Mouse (Mus musculus) liver, embryonic 16.5 days (tissue): Measurements from ENCODE around the gene Fam181a. TPM values are rescaled to one million over a fixed set of nuclear protein-coding genes. Genes with fewer than 3 reads are reported as not detected.

Experiments
- ATAC-seq: fragments of 200-750 bp; cut with Nextera tagmentation; 2 replicates; pipeline ENCODE4 v1.8.0; 2017; ENCODE audit warnings: low read depth, mild to moderate bottlenecking, moderate number of reproducible peaks, moderate library complexity
- H3K27ac ChIP-seq: fragments of 300-500 bp; sonication (generic); 2 replicates; pipeline ENCODE4 v1.5.1; 2014; ENCODE audit warnings: mild to moderate bottlenecking, low read length
- H3K27me3 ChIP-seq: fragments of 300-500 bp; sonication (generic); 2 replicates; pipeline ENCODE4 v1.6.1; 2014; ENCODE audit warnings: low read depth, low read length, mixed read lengths; ENCODE audit not compliant: control insufficient read depth, insufficient read depth
- H3K36me3 ChIP-seq: fragments of 300-500 bp; sonication (generic); 2 replicates; pipeline ENCODE4 v1.6.1; 2014; ENCODE audit warnings: mild to moderate bottlenecking; ENCODE audit not compliant: control insufficient read depth, insufficient read depth
- H3K4me1 ChIP-seq: fragments of 300-500 bp; sonication (generic); 2 replicates; pipeline ENCODE4 v1.6.1; 2014; ENCODE audit warnings: low read depth, low read length, mixed read lengths; ENCODE audit not compliant: control insufficient read depth
- H3K4me2 ChIP-seq: fragments of 300-500 bp; sonication (generic); 2 replicates; pipeline ENCODE4 v1.6.1; 2014; ENCODE audit warnings: low read depth, low read length, mixed read lengths
- H3K4me3 ChIP-seq: fragments of 300-500 bp; sonication (generic); 2 replicates; pipeline ENCODE4 v1.5.1; 2014; ENCODE audit warnings: low read depth, mild to moderate bottlenecking, low read length
- H3K9ac ChIP-seq: fragments of 300-500 bp; sonication (generic); 2 replicates; pipeline ENCODE4 v1.6.1; 2014; ENCODE audit warnings: low read depth, low read length
- H3K9me3 ChIP-seq: fragments of 300-500 bp; sonication (generic); replicated peaks from 2 replicates; pipeline ENCODE4 v1.6.1; 2016; ENCODE audit warnings: low read length; ENCODE audit not compliant: control insufficient read depth
- WGBS: fragments of 180-500 bp; shearing (Covaris S2); extraction: QIAGEN DNeasy Blood & Tissue Kit; methylation state at CpG from one replicate; pipeline ENCODE4 v1.1.7; 2014; ENCODE audit not compliant: insufficient replicate concordance; 5-methylcytosine and 5-hydroxymethylcytosine counted together
- polyA plus RNA-seq: library from polyadenylated mRNA; unstranded; fragments of >200 nt; fragmentation: Nextera tagmentation; extraction: Ambion mirVana; gene quantifications from 2 replicates; pipeline ENCODE4 v1.2.1, GENCODE M21; 2015

Gene Fam181a
- polyA plus RNA-seq, 1 experiment from 2014 or later: not detected

GRCm38 (mm10) chr12:103282936-103283335 lies 27.8 kb upstream of the Fam181a start:
- no peak overlapping the region for H3K4me3 ChIP-seq
- no peak for ATAC-seq
- 44% methylated on average over 6 of the region's 6 CpGs for WGBS
- no peaks in the 10 kb centered on the region for H3K9me3 ChIP-seq
- H3K4me1 ChIP-seq: no peaks in the 10 kb centered on the region
- H3K27ac ChIP-seq: no peak overlapping the region
- no peaks in the 10 kb centered on the region for H3K27me3 ChIP-seq
- no peaks in the 10 kb centered on the region for H3K36me3 ChIP-seq
- H3K9ac ChIP-seq: no peak overlapping the region
- H3K4me2 ChIP-seq: no peak overlapping the region

DNA sequence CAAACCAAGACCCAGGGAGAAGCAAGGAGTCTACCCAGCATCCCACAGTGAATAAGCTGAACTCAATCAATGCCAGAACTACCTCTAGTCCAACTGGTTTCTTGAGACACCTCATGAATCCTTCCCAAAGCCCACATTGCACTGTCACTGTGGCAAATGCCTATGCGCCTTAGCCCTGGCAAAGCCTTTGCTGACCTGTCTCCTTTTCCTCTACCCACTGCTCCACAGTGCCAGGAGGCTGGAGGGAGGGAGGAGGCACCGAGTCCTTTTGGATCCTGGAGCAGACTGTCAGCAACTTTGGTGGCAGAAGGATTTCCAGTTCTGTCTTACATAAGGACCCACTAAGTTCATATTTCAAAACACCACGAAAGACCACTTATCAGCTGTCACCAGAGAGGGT lies 27.4 kb upstream of the Fam181a start:
- no peak overlapping the region for H3K9ac ChIP-seq
- 51% methylated on average over 3 of the region's 3 CpGs for WGBS
- H3K27me3 ChIP-seq: no peaks in the 10 kb centered on the region
- H3K4me3 ChIP-seq: no peak overlapping the region
- no peaks in the 10 kb centered on the region for H3K9me3 ChIP-seq
- ATAC-seq: no peak
- no peaks in the 10 kb centered on the region for H3K36me3 ChIP-seq
- no peak overlapping the region for H3K27ac ChIP-seq
- H3K4me2 ChIP-seq: no peak overlapping the region
- H3K4me1 ChIP-seq: no peaks in the 10 kb centered on the region

GRCm38 (mm10) chr12:103287276-103287675 lies 23.5 kb upstream of the Fam181a start:
- Histone ChIP-seq H3K27me3 (no peaks in the 10 kb centered on the region), H3K9ac (no peak overlapping the region), H3K36me3 (no peaks in the 10 kb centered on the region), H3K27ac (no peak overlapping the region), H3K4me1 (no peaks in the 10 kb centered on the region), H3K4me2 (no peak overlapping the region), H3K9me3 (no peaks in the 10 kb centered on the region), H3K4me3 (no peak overlapping the region)
- no peak for ATAC-seq
- 48% methylated on average over 4 of the region's 4 CpGs for WGBS

DNA sequence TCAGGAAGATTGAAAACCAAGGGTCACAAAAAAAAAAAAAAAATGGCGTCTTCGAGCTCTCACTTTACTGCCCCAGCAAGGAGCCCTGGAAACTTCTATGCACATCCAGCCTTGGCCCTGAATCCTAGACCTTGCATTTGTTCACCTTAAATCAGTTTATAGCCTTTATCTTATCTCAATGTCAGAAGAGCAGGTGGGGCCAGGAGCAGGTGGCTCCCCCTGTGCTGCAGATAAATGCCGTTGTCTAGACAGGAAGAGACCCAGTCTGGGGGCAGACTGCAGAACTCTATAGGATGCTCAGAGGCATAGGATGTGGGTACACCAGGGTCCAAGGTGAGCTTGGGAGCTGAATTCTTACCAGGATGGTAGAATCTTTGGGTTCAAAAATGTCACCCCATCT lies 18.4 kb upstream of the Fam181a start:
- Histone ChIP-seq H3K4me3 (no peak overlapping the region), H3K4me1 (no peaks in the 10 kb centered on the region), H3K27ac (no peak overlapping the region), H3K27me3 (no peaks in the 10 kb centered on the region), H3K36me3 (no peaks in the 10 kb centered on the region), H3K9me3 (no peaks in the 10 kb centered on the region), H3K9ac (no peak overlapping the region), H3K4me2 (no peak overlapping the region)
- no peak for ATAC-seq
- 50% methylated on average over 3 of the region's 3 CpGs for WGBS

GRCm38 (mm10) chr12:103296292-103296691 lies 14.5 kb upstream of the Fam181a start:
- no peak overlapping the region for H3K4me2 ChIP-seq
- no peak for ATAC-seq

DNA sequence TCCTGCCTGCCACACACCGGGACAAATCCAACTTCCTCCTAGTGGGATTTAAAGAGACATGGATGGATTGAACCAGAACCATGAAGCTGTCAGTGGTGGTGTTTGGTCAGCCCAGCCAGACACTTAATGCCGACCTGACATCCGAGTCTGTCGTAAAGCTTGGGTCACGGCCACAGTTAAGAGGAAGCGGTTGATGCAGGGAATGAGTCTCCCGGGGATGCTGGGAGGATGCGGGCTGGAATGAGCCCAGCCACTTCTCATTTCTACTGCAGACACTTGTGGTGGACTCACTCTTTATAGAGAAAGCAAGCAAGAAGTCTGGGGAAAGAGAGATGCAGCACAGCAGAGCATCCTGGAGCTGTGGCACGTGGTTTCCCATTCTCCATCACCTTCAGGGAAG lies 10.3 kb upstream of the Fam181a start:
- no peak overlapping the region for H3K27ac ChIP-seq
- no peak overlapping the region for H3K4me2 ChIP-seq
- H3K4me3 ChIP-seq: no peak overlapping the region
- no peaks in the 10 kb centered on the region for H3K4me1 ChIP-seq
- no peaks in the 10 kb centered on the region for H3K36me3 ChIP-seq
- no peaks in the 10 kb centered on the region for H3K27me3 ChIP-seq
- H3K9me3 ChIP-seq: no peaks in the 10 kb centered on the region
- H3K9ac ChIP-seq: no peak overlapping the region
- 44% methylated on average over 9 of the region's 9 CpGs for WGBS
- ATAC-seq: no peak

More at GRCm38 (mm10) chr12:103296292-103296691, 14.5 kb upstream of the Fam181a start:
- no peaks in the 10 kb centered on the region for H3K36me3 ChIP-seq
- no peaks in the 10 kb centered on the region for H3K27me3 ChIP-seq
- H3K9me3 ChIP-seq: no peaks in the 10 kb centered on the region
- H3K9ac ChIP-seq: no peak overlapping the region
- no peak overlapping the region for H3K4me3 ChIP-seq
- no peak overlapping the region for H3K27ac ChIP-seq
- no peaks in the 10 kb centered on the region for H3K4me1 ChIP-seq
- WGBS: 19% methylated on average over 4 of the region's 4 CpGs

DNA sequence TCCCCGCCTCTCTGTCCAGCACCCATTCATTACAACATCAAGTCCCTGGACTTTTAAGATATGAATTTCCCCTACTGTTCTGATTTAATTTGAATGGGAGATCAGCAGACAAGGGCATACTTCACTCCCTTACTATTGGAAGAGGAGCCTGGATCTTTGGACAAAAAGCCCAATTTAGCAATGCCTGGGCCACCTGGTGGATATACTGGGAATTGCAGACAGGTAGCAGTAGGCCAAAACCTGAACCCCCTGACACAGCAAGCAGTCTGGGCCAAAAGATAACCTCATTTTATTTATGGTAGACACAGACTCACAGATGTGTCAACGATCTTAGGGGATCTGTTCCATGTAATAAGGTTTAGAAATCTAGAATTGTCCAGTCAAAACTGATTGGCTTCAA lies 9.1 kb upstream of the Fam181a start:
- H3K27ac ChIP-seq: no peak overlapping the region
- H3K36me3 ChIP-seq: no peaks in the 10 kb centered on the region
- no peaks in the 10 kb centered on the region for H3K27me3 ChIP-seq
- H3K9ac ChIP-seq: no peak overlapping the region
- no peaks in the 10 kb centered on the region for H3K4me1 ChIP-seq
- H3K4me3 ChIP-seq: no peak overlapping the region
- ATAC-seq: no peak
- H3K9me3 ChIP-seq: no peaks in the 10 kb centered on the region
- WGBS: 33% methylated on average over 2 of the region's 2 CpGs
- H3K4me2 ChIP-seq: no peak overlapping the region

- Histone ChIP-seq H3K4me2 (no peak overlapping the region), H3K4me1 (no peaks in the 10 kb centered on the region), H3K27ac (no peak overlapping the region), H3K36me3 (no peaks in the 10 kb centered on the region), H3K9me3 (no peaks in the 10 kb centered on the region), H3K9ac (no peak overlapping the region), H3K4me3 (no peak overlapping the region), H3K27me3 (no peaks in the 10 kb centered on the region)
- WGBS: 88% methylated on average over 1 of the region's 1 CpGs
- ATAC-seq: no peak
These were observed 7.8 kb upstream of the Fam181a start for GRCm38 (mm10) chr12:103302960-103303359.

- Histone ChIP-seq H3K4me1 (no peaks in the 10 kb centered on the region), H3K9me3 (no peaks in the 10 kb centered on the region), H3K9ac (no peak overlapping the region), H3K27ac (no peak overlapping the region), H3K36me3 (no peaks in the 10 kb centered on the region), H3K4me2 (no peak overlapping the region), H3K4me3 (no peak overlapping the region), H3K27me3 (no peaks in the 10 kb centered on the region)
- WGBS: 21% methylated on average over 2 of the region's 2 CpGs
- ATAC-seq: no peak
These were observed 4.6 kb upstream of the Fam181a start for GRCm38 (mm10) chr12:103306224-103306623.

- H3K4me3 ChIP-seq: no peak overlapping the region
- H3K4me1 ChIP-seq: no peaks in the 10 kb centered on the region
- no peak overlapping the region for H3K27ac ChIP-seq
- no peak overlapping the region for H3K4me2 ChIP-seq
- H3K9me3 ChIP-seq: no peaks in the 10 kb centered on the region
- H3K27me3 ChIP-seq: no peaks in the 10 kb centered on the region
- ATAC-seq: no peak
- no peak overlapping the region for H3K9ac ChIP-seq
- no peaks in the 10 kb centered on the region for H3K36me3 ChIP-seq
- WGBS: 22% methylated on average over 3 of the region's 3 CpGs
These were observed 4.1 kb upstream of the Fam181a start for GRCm38 (mm10) chr12:103306720-103307119.
